Mouse (Mus musculus) small intestine, adult 2 months (tissue): ENCODE data around the gene Magi1. TPM values are rescaled to one million over a fixed set of nuclear protein-coding genes. Genes with fewer than 3 reads are reported as not detected.

Experiments used
- H3K27ac ChIP-seq: fragments of 200-500 bp; 2 replicates; pipeline ENCODE4 v1.5.1; 2012; ENCODE audit warnings: low read depth, low read length, control low read depth, inconsistent platforms; ENCODE audit not compliant: insufficient read depth
- H3K27me3 ChIP-seq: fragments of 200-500 bp; 2 replicates; pipeline ENCODE4 v1.6.1; 2012; ENCODE audit warnings: mild to moderate bottlenecking, moderate library complexity, low read length, inconsistent platforms; ENCODE audit not compliant: control insufficient read depth, insufficient read depth
- H3K36me3 ChIP-seq: fragments of 200-500 bp; 2 replicates; pipeline ENCODE4 v1.6.1; 2012; ENCODE audit warnings: mild to moderate bottlenecking, low read length, control low read depth, inconsistent platforms; ENCODE audit not compliant: control insufficient read depth, insufficient read depth
- H3K4me1 ChIP-seq: fragments of 200-500 bp; 2 replicates; pipeline ENCODE4 v1.6.1; 2012; ENCODE audit warnings: low read length, inconsistent platforms, mixed read lengths; ENCODE audit not compliant: control insufficient read depth, insufficient read depth, insufficient read length
- H3K4me3 ChIP-seq: fragments of 200-500 bp; 2 replicates; pipeline ENCODE4 v1.5.1; 2012; ENCODE audit warnings: low read depth, mild to moderate bottlenecking, control low read depth, inconsistent platforms, low read length, moderate library complexity
- CTCF ChIP-seq: fragments of 200-500 bp; IDR thresholded peaks from 2 replicates; pipeline ENCODE4 v1.5.1; 2012; ENCODE audit warnings: low read depth, mild to moderate bottlenecking, control low read depth, inconsistent platforms, low read length, moderate library complexity, mixed read lengths; ENCODE audit not compliant: insufficient replicate concordance, insufficient read length; ENCODE audit errors: extremely low read depth
- POLR2A ChIP-seq: fragments of 200-500 bp; IDR thresholded peaks from 2 replicates; pipeline ENCODE4 v1.6.1; 2012; ENCODE audit warnings: low read depth, mild to moderate bottlenecking, control low read depth, inconsistent platforms, low read length, moderate library complexity
- WGBS: fragments of 180-500 bp; shearing (Covaris S2); methylation state at CpG from one replicate; pipeline ENCODE4 v1.1.7; 2018; 5-methylcytosine and 5-hydroxymethylcytosine counted together
- polyA plus RNA-seq: library from polyadenylated mRNA; depleted of rRNA; stranded (reverse); fragments of >200 nt; gene quantifications from 2 replicates; pipeline ENCODE4 v1.2.3, GENCODE M21; 2012

Gene Magi1
- polyA plus RNA-seq, 1 experiment = 7.0 TPM

DNA sequence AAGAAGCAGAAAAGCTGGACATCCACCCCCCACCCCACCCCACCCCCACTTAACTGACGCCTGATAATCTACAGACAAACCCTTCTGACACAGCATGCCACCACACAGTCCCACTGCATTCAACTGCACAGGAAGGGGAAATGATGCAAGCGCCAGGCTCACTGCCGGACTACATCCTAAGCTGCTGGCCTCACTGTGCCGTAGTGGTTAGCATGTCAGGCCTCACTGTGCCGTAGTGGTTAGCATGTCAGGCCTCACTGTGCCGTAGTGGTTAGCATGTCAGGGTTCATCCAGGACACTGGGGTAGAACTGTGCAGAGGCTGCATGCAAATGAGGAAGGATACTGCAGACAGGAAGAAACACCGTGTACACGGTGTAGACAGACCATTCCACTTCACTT lies 29.8 kb downstream of the Magi1 start:
- peaks cover 13% of the 10 kb centered on the region for H3K4me1 ChIP-seq
- H3K27me3 ChIP-seq = no peaks in the 10 kb centered on the region
- no peaks in the 10 kb centered on the region for H3K36me3 ChIP-seq
- no peak overlapping the region for H3K27ac ChIP-seq
- WGBS = 68% methylated on average over 8 of the region's 8 CpGs
- TF ChIP-seq CTCF (no peak), POLR2A (no peak)
- H3K4me3 ChIP-seq = no peak overlapping the region

DNA sequence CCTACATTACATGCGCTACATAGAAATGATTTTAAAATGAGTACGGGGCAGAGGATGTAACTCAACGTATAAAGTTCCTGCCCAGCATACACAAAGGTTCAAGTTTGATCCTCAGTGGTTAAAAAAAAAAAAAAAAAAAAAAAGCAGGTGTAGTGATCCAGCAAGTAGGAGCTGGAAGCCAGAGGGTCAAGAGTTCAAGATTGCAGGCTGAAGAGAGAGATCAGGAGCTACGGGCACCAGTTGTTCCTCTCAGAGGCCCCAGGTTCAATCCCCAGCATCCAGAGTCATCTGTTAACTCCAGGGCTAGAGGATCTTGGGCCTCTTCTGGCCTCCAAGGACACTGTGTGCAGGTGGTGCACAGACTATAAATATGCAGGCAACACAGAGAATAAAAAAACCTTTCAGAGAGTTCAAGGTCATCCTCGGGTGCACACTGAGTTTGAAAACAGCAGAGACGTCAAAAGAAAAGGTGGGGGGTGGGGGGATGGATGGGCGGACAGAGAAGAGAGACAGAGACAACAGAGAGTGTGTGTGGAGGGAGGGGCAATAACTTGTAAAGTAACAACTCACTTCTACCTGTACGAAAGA lies 32.3 kb downstream of the Magi1 start:
- no peaks in the 10 kb centered on the region for H3K36me3 ChIP-seq
- H3K27ac ChIP-seq = no peak overlapping the region
- TF ChIP-seq POLR2A (no peak), CTCF (no peak)
- 46% methylated on average over 8 of the region's 8 CpGs for WGBS
- H3K4me3 ChIP-seq = no peak overlapping the region
- no peaks in the 10 kb centered on the region for H3K27me3 ChIP-seq
- H3K4me1 ChIP-seq = peaks cover 7% of the 10 kb centered on the region

GRCm38 (mm10) chr6:94249286-94249790 lies 34.4 kb downstream of the Magi1 start:
- Histone ChIP-seq H3K36me3 (no peaks in the 10 kb centered on the region), H3K27ac (no peak overlapping the region), H3K27me3 (no peaks in the 10 kb centered on the region), H3K4me1 (peaks cover 4% of the 10 kb centered on the region; the same call in 1 of the 2 replicates), H3K4me3 (no peak overlapping the region)
- TF ChIP-seq CTCF = no peak
- TF ChIP-seq POLR2A = no peak
- WGBS = 89% methylated on average over 9 of the region's 9 CpGs

DNA sequence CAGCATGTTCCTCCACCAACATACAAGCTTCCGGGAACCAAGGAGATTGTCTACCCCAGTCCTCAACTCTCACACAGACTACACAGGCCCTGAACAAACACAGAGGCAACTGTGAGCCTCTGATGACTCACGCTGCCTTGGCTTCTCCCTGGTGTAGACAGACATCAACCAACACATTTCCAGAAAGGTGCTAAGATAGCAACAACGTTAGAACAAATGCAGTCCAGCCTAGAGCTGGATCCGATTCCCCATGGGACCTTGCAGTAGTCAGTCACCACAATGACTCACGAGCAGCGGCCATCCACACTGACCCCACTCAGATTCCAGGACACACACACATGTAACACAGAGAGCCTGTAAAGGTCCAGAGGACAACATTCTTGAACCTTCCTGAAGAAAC lies 42.5 kb downstream of the Magi1 start:
- H3K36me3 ChIP-seq = no peaks in the 10 kb centered on the region
- TF ChIP-seq CTCF (no peak), POLR2A (no peak)
- peaks cover 16% of the 10 kb centered on the region; the same call in 1 of the 2 replicates for H3K4me1 ChIP-seq
- no peaks in the 10 kb centered on the region for H3K27me3 ChIP-seq
- no peak overlapping the region for H3K27ac ChIP-seq
- no peak overlapping the region for H3K4me3 ChIP-seq
- 61% methylated on average over 6 of the region's 6 CpGs for WGBS

GRCm38 (mm10) chr6:94238643-94239042 lies 45.1 kb downstream of the Magi1 start:
- Histone ChIP-seq H3K27me3 (no peaks in the 10 kb centered on the region), H3K27ac (no peak overlapping the region), H3K4me1 (peaks cover 16% of the 10 kb centered on the region; the same call in 1 of the 2 replicates), H3K36me3 (no peaks in the 10 kb centered on the region), H3K4me3 (no peak overlapping the region)
- TF ChIP-seq POLR2A (no peak), CTCF (no peak)
- WGBS = 81% methylated on average over 2 of the region's 2 CpGs

DNA sequence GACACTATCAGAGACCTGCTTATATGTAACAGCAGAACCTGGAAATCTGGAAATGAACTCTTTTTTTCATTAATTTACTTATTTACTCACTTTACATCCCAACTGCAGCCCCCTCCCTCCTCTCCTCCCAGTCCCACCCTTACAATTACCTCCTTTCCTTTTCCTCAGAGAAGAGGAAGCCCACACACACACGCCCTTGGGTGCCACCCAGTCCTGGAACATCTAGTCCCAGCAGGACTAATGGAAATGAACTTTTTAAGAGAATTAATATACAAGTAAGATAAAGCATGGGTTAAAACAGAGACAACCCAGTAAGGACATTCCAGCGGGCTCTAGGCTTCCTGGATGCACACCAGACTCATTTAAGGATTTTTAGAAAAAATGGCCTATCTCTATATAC lies 46.8 kb downstream of the Magi1 start:
- Histone ChIP-seq H3K27me3 (no peaks in the 10 kb centered on the region), H3K4me3 (no peak overlapping the region), H3K36me3 (no peaks in the 10 kb centered on the region), H3K4me1 (peaks cover 16% of the 10 kb centered on the region; the same call in 1 of the 2 replicates), H3K27ac (no peak overlapping the region)
- no peak for TF ChIP-seq CTCF
- no peak for TF ChIP-seq POLR2A
- 82% methylated on average over 2 of the region's 2 CpGs for WGBS

DNA sequence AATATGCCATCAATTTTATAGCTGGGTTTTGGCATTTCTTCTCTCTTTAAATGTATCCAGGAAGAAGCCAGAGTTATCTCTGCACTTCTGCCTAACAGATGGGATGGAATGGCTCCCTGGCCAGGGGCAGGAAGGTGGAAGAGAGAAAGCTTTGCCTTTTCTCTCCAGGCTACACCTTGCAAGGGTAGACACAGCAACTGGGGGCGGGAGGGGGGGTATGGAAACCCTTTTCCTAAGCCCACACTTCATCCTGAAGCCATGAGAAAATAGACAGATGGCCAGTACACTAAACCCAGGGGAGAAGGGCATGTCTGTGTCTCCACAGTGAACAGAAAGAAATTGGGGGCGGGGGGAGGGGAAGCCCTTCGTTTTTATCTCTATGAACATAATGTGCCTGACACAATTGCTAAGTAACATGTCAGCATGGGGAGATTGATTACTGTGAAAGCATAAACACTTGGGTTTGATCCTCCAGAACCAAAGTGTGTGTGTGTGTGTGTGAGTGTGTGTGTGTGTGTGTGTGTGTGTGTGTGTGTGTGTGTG lies 51.4 kb downstream of the Magi1 start:
- Histone ChIP-seq H3K27me3 (no peaks in the 10 kb centered on the region), H3K36me3 (no peaks in the 10 kb centered on the region), H3K27ac (no peak overlapping the region), H3K4me1 (peaks cover 1% of the 10 kb centered on the region; the same call in 1 of the 2 replicates), H3K4me3 (no peak overlapping the region)
- WGBS = 38% methylated on average over 3 of the region's 3 CpGs
- TF ChIP-seq POLR2A (no peak), CTCF (no peak)

DNA sequence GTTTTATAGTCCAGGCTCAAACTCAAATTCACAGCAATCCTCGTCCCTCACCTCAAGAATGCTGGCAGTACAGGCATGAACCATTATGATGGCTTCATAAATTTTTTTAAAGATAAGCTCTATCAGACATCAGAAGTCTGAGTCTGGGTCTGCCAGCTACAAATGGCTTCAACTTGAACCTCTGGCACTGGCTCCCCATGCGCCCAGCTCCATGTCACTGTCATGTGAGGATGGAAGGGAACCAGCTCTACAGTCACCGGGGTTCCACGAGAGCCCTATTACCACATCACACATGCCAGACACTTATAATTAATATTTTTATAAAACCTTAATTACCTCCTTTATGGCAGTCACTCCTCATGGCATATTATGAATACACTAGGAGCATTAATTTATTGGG lies 51.9 kb downstream of the Magi1 start:
- no peak overlapping the region for H3K27ac ChIP-seq
- WGBS = 37% methylated on average over 4 of the region's 4 CpGs
- H3K4me1 ChIP-seq = peaks cover 1% of the 10 kb centered on the region; the same call in 1 of the 2 replicates
- no peaks in the 10 kb centered on the region for H3K36me3 ChIP-seq
- no peak overlapping the region for H3K4me3 ChIP-seq
- TF ChIP-seq POLR2A (no peak), CTCF (no peak)
- H3K27me3 ChIP-seq = no peaks in the 10 kb centered on the region
